Mouse (Mus musculus) adrenal gland (tissue): ENCODE measurements at regions not wholly inside any gene's neighbourhood (a gene's known extent, or its start where the extent isn't known, plus 50 kb on each side); places are given as distances from the start of the nearest gene placed in this dataset.

ENCODE experiments used
- microRNA-seq, 2 experiments: library from miRNA; unstranded; fragments of <30 nt; microRNA quantifications; one replicate each; pipeline ENCODE4; 2019

Small RNA genes in the stretch of these regions (microRNA-seq; reads per million reads assigned to microRNA genes)
- 0 reads per million in 2 experiments for gene Gm26190
